Mouse (Mus musculus): ENCODE measurements at regions not wholly inside any gene's neighbourhood (a gene's known extent, or its start where the extent isn't known, plus 50 kb on each side); places are given as distances from the start of the nearest gene placed in this dataset.

DNA sequence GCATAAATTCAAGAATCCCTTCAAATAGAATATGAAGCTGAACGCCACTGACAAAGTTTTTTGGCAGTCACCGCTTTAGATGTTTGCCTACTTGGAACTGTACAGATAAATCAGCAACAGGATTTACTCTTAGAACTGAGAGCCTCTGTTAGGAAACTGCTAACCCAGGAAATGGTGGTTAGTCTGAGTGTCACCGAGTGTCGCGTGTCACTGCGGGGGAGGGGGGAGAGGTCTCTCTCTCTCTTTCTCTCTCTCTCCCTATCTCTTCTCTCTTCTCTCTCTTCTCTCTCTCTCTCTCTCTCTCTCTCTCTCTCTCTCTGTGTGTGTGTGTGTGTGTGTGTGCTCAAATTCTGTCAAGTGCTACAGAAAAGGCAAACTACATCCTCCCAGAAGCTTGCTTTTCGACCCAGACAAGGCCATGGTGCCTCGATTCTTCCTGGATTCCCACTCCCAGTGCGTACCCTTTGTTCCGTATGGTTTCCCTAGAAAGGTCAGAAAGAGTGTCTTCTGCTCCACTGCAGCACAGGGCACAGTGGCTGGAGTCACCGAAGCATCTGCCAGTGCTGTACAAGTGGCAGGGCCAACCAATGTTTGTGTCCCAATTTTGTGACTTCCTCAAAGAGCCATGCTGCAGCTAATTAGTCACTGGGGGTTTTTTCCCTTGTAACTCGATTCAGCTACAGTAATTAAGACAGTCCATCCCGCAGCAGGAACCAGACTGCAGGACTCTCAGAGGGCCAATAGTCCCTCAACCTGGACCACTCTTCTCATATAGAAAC is 87.0 kb downstream of the Cog6 start:
- DNase-seq (ENCODE audit: low spot score in 2 of 2) = no peak

DNA sequence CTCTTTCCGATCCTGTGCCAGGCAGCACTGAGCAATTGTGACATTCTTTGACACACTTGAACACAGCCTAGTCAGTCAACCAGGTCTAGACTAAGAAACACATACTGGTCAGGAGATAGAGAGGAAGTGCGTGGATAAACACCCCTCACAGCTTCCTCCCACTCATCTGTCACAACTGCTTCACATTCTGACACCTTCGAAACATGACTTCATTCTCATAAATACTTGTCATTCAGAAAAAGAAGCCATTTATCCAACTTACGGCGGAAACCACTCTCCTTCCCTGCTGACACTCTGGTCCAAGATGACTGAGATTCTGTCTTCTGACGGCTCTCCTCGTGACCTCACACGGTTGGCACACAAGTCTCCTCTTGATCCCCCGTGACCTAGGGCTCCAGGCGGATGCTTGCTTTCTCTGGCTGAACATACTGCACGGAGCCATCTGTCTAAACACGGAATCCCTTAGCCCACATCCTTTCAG is 89.6 kb downstream of the Cog6 start:
- DNase-seq (ENCODE audit: low spot score in 2 of 2) = no peak

DNA sequence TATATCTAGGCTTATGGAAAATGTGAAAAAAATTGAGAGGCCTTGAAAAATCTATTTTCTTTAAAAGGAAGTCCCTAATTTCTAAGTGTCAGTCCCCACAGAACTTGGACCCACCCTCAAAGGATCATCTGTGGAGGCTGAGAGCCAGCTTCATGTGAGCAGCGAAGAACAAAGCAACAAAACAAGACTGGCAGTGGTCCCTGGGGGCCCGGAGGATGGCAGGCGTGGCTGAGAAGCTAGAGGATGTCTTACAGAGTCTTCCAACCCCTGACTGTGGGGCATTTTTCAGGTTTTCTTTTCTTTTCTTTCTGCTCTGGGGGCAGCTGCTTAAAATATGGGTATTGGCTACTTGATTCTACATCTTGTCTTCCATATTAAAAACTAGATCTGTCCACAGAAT is 90.5 kb downstream of the Cog6 start:
- DNase-seq (ENCODE audit: low spot score in 2 of 2) = no peak

DNA sequence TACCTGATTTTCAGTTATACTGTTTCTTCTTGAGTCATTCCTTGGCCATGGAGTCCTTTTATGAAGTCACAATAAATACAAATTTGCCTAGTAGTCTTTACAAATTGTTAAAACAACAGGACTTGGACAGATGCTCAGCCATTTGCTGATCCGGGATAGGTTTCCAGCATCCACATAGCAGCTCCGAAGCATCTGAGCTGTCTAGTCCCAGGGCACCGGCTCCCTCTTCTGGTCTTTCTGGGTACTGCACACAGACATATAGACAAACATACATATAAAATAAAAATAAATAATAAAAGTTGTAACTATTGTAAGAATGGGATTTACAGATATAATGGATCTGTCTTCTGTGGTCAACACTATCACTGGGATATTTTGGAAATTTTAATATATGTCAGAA is 91.8 kb downstream of the Cog6 start:
- DNase-seq (ENCODE audit: low spot score in 2 of 2) = no peak

DNA sequence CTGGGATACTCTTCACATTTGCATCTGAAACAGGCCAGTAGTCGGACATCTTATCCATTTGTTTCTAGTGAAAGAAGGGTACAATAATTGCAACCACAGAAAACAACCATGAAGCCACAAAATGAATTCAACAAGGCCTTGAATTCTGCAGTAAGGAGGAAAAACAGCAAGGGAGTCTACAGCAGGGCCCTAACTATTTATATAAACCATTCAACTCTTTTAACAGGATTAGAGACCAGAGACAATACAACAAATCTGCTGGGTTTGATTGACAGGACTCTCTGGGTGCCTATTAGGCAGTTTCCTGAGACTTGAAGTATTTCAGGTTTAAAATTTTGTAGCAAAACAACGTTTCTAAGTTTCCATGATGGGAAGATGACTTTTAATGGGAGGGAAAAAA is 92.4 kb downstream of the Cog6 start:
- no peak for DNase-seq (ENCODE audit: low spot score in 2 of 2)

DNA sequence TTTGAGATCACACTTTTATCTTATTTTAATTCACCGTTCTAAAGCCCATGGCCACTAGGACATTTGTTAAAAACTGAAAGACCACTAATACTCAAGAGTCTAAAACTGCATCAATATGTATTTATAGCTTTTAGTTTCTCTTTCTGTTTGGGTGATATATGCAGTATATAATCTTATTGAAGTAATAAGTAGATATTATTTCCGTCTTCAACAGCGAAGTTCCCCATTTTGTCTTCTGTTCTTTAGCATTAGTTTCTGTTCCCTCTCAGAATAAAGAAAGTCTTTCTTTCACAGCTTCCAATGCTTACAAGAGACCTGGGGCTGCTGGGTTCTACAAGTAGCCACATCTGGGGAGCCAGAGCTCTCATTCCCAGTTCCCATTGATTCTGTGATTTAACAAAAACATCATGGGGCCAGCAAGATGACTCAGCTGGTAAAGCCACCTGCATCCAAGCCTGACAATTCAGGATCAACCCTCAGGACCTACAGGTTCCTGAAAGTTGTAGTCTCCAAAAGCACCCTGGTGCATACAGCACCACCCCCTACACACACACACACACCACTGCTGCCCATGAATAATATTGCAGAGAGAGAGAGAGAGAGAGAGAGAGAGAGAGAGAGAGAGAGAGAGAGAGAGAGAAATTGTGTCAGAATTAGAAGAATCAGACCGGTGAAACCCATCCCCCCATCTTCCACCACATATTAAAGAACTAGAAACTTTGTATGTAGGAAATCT is 93.0 kb downstream of the Cog6 start:
- DNase-seq (ENCODE audit: low spot score in 2 of 2) = no peak

DNA sequence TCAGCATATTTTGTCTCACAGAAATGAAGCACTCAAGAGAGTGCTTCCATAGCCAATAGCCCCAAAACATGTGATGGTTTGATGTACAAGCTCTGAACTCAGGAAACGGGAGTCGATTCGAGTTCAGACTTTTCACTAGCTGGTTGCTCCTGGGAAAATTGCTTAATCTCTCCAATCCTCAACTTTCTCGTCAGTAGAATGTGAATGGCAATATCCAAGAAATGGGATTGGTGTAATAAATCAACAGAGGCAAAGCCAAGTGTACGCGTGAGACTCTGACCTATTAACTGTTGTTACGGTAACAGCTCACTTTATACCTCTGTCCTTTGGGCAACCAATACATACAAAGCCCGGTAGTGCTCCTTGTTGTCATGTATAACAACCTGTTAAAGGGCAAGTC is 94.6 kb downstream of the Cog6 start:
- no peak for DNase-seq (ENCODE audit: low spot score in 2 of 2)

DNA sequence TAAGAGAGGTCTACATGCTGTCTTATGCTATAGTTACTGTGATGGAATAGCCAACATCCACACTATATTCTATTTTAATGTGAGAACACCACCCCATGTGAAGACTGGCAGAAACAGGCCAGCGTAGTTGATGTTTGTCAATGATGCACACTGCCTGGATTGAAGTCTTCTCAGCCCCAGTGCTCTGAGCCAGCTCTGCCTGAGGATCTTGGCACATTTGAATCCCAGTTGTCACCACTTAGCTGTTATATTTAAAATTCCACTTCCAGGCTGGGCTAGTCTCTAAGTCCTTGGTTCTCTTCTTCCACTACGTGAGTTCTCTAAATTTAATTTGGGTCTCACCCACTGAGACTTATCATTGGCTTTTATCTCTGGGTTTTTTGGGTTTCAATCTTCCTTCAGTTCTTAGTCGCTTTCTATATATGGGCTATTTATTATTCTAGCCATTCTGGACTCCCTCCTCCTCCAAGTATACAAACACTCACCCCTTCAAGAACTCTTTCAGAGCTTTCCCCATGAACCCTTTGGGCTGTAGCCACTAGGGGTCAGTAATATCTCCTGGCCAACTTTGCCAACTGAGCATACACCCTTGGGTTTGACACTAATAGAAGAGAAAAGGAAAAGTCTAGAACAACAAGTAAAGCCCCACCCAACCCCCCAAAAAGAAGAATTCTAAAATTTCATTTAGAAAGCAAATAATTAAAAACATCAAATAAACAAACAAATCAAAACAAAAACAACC is 110.0 kb downstream of the Cog6 start:
- DNase-seq (ENCODE audit: low spot score in 2 of 2) = no peak

DNA sequence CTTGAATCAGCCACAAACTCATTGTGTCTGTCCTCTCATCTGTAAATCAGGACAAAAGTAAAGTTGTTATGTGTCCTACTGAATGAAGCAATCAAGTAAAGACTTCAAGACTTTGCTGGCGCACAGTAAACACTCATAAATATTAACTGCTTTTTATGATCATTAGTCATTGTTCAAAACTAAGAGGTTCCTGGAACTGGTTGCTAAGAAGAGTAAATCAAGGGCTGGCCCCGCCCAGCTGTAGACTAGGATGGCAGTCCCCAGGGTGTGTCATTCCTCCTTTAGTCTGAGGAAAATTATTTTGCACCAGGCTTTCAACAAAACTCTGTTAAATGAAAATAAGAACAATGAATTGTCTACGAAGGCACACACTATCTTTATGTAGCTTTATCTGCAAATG is 113.0 kb downstream of the Cog6 start:
- DNase-seq (ENCODE audit: low spot score in 2 of 2) = no peak

DNA sequence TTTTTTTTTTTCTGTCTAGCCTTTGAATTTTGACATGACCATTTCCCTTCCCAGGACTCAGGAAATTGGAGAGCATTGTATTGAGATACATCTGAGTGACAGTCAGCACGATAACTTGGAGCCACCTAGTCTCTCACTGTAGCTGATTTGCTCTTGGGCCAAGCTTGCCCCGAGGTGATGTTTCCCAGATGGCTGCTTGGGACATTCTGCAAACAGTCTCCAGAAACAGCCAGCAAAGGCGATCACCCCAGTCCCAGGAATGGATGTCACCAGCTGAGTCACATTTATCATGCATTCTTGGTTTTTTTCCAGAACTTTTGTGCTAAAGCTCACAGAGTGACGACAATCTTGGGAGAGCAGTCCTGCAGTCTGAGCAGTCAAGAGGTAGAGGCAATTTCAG is 119.4 kb downstream of the Cog6 start:
- DNase-seq (ENCODE audit: low spot score in 2 of 2) = no peak

DNA sequence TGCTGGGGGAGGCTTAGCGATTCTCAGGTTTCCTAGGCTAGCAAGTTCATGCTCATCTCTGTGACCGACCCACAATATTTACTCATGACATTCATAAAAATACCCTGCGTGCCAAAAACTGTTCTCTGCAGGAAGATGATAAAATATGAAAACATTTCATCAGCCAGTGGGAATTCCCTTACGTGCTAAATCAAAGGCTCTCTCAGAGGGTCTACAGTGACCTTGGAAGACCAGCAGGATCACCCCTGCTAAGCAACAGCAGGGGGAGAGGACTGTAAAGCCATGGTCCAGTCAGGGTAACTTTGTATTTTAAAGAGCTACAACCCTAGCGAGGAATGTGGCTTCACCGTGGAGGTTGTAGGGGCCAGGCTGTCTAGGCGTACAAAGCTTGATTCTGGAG is 120.6 kb downstream of the Cog6 start:
- DNase-seq (ENCODE audit: low spot score in 2 of 2) = no peak

DNA sequence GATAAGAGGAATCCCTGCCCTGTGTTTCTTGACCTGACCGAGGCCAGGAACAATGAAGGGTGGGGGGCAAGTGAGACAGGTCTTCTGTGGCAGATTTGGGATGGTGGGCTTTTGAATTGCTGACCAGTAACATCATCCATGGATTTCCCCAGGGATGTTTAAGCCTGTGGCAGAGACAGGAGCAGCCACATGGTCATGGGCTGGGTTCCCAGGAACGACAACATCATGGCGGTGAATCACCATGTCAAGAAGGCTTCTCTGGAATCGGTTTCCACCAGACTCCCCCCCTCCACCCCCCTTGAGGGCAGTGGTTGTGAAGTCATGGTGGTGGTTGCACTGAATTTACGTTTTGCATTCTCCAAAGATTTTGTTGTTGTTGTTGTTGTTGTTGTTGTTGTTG is 121.3 kb downstream of the Cog6 start:
- DNase-seq (ENCODE audit: low spot score in 2 of 2) = no peak

DNA sequence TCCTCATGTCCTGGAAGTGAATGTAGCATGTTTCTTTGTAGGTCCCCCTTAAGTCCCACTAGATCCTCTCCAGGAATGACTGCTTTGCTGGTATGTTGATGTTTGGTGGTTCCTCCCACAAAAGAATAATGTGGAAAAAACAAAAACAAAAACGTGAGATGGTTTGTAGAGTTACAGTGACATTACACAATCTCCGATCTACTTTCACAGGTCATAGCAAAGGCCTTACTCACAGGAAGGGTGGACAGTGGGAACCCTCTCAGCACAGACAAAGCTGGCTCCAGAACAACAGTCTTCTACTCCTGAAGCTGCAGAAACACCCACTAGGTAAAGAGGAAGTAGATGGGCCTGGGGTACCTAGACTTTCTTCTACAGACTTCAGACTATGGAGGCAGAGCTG is 122.2 kb downstream of the Cog6 start:
- DNase-seq (ENCODE audit: low spot score in 2 of 2) = no peak

DNA sequence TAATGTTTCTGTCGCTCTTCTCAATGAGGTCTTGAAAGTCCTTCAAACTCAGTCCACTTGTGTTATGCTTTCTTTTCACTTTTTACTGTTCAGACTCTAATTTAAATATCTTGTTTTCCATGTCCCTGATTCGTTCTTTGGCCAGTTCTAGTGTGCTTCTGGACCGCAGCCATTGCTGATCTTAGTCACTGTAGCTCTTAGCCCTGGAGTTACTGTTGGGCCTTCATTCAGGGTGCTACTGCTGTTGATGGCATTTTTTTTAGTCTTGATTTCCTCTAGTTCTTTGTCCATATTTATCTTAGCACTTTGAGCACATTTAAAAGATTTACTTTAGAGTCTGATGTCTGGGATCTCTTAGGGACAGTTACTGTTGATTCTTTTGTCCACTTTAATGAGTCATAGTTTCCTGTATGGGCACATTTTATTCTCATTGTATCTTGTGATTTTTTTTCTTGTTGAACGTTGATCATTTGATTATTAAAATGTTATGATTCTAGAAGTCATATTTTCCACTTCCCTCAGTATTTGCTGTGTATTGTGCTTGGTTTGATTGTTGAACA is 127.8 kb downstream of the Cog6 start:
- DNase-seq (ENCODE audit: low spot score in 2 of 2) = no peak

DNA sequence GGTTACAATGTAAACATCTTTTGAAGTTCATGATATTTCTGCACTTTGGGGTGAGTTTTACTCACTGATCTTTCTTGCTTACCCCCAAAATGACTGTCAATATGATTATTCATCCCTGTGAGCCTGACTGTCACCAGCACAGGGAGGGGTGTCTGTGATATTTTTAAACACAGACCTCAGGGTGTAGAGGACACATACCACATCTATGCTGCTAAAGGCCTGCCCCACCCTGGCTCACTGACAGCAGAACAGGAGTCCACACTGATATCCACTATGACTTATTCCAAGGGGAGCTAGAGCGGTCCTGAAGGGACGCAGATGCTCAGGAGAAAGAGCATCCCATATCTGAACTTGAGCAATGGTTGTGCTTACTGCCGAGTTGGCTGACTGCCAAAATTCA is 135.1 kb downstream of the Cog6 start:
- no peak for DNase-seq (ENCODE audit: low spot score in 2 of 2)

DNA sequence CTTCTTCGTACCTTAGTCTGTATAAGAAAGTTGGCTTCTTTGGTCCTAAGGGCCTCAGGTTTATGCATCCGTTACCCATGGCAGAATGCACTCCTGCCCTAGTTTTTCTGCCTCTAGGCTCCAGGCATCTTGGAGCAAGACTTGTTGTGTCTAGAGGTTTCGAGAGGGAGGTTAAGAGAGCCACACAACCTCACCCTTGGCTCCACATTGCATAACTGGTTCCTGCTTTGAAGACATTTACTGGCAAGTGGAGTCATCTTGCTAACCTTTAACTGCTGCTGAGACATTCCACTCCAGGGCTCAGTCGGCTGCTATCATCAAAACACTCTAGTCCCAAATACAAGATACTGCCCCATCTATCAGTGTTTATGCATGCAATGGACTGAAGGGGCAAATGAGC is 135.9 kb downstream of the Cog6 start:
- no peak for DNase-seq (ENCODE audit: low spot score in 2 of 2)

DNA sequence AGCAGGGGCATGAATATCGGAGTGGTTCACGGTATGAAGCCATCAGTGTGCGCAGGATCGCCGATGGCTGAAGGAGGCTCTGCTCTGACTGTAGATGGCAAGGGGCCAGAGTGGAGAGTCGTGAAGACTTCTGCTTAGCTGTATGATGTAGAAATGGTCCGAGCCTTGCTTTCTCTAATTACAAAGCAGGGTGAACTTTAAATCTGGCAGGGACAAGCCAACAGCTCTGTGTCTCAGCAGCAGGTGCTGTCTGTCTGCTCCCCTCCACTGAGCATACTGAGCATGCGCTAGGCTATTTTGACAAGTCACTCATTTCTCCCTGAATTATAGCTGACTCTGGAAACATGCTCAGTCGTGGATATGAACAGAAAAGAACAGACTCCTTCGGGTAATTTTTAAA is 137.3 kb downstream of the Cog6 start:
- DNase-seq (ENCODE audit: low spot score in 2 of 2) = no peak

DNA sequence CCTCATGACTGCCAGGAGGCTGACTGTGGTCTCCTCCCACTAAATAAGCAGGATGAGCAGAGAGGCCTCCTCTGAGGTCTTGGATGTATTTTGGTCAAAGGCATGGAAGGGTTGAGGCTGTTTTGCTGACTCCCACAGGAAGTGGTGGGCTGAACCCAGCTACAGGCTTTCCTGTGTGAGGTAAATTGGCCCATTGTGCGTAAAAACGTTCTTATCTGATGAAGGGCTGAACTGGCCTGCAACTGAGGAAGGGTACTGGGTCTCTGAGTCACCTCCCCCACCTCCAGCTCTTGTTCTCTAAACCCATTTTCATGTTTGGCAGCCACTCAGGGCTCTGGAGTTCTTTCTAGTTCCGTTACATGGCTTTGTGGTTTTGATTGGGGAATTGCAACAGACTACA is 138.7 kb downstream of the Cog6 start:
- DNase-seq (ENCODE audit: low spot score in 2 of 2) = no peak

DNA sequence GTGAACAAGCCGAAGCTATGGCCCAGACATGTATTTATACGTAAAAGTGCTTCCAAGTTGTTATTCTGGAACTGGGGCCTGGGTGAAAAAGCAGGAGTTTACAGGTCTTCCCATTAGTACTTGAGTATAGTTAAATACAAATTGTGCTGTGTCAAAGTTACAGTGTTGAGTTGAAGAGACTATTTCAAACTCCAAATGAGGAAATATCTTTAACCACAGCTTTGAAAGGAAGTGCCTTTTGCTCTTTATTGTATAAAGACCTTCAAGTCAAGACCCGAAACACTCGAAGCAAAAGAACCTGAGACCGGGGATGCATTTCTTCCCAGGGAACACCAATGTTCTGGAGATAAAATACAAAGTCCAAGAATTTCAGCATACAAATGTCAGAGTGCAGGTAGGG is 144.8 kb downstream of the Cog6 start:
- no peak for DNase-seq (ENCODE audit: low spot score in 2 of 2)

DNA sequence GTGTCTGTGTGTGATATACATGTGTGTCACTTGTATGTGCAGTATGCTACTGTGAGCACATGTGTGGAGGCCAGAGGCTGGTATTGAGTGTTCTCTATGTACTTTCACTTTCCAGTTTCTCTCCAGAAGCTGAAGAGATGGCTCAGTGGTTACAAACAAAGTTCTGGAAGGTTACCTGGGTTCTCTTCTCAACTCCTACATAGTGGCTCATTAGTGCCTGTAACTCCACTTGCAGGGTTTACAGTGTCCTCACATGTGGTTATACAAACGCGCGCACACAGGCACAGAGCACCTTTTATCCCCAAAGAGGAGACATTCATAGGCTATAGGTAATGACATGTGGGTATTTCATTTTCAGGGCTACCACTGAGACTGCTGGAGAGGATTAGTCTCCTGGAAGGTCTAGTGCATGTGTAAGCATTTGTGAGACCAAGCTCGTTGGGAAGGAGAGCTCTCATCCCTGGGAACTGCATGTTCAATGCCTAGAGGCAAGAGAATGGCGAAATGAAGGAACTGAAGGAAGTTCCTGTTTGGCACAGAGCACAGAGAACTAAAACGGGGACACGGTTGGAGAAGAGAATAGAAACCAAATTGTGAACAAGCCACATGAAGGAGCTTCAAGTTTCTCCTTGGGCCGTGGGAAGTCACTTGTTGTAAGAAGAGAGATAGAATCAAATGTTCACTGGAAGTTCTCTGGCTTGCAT is 153.7 kb downstream of the Cog6 start:
- no peak for DNase-seq (ENCODE audit: low spot score in 2 of 2)

DNA sequence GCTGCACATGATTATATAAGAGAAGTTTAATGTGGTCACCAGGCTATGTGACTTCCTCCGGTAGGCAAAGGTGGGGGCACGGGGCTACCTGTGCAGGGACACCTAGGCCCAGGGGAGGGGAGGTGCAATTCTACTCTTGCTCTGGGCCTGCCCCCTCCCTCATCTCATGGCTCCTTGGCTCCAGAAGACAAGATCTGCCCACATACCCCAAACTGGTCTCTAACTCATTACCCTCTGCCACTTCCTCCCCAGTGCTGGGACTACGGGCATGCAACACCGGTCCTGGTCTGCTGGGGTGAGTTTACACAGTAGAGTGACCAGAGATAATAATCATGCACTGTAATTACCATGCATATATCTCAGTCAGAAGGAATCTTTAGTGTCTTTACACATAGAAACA is 155.0 kb downstream of the Cog6 start:
- DNase-seq (ENCODE audit: low spot score in 2 of 2) = no peak

DNA sequence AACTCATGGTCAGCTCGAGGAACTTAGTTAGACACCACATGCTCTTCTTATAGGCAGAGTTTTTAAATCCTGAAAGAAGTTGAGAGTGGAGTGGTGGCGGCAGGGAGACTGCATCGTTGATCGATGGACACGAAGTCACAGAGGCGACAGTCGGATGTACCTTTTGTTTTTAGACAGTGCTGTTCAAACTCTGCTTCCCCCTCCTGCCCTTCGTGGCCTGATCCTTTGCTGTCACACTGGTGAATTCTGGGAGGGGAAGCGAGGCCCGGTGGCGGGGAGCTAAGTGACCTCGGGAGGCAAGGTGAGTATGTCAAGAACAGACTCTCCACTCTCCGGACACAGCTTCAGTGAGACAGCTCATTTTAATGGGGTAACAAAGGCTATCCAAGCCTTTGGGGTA is 155.5 kb downstream of the Cog6 start:
- no peak for DNase-seq (ENCODE audit: low spot score in 2 of 2)

All from frontal cortex, postnatal 14 days (tissue).